ENCODE assay signal across 7 mouse cellular contexts in genomic region chr3:79628182-79628560, GRCm38 (mm10). TPM values are rescaled to one million over a fixed set of nuclear protein-coding genes. Genes with fewer than 3 reads are reported as not detected.
A peak's percentile ranks its signal among the peaks of the same experiment; 100 is the strongest.
DNase-seq lines count a peak whose midpoint lies in the region; ATAC-seq and TF ChIP-seq lines count a peak whose summit lies in the region.

No protein-coding gene starts in this region.

- no peaks in the 10 kb centered on the region for H3K9me3 ChIP-seq in CH12.LX (replicated peaks; ENCODE audit: low read length)
- peaks cover 5% of the 10 kb centered on the region; the same call in 1 of the 2 replicates for H3K9me3 ChIP-seq in forebrain, embryonic 14.5 days (replicated peaks; ENCODE audit: control insufficient read depth, low read length)
- no peaks in the 10 kb centered on the region for H3K9me3 ChIP-seq in limb, embryonic 14.5 days (ENCODE audit: control insufficient read depth, low read length)

- in situ Hi-C loops in CH12.LX (cut with MboI; ENCODE audit: low pct_ligation_motif_present, low pct_unique_long_range_greater_than_20kb, low sequenced_read_pairs), result no loop called here

- no peak for TF ChIP-seq EP300 in CH12.LX (IDR thresholded peaks at IDR 0.05; ENCODE audit: low read length)

- DNase-seq in CD4-positive helper T cell, adult 2 months (ENCODE audit: low read depth, low spot score), result peak; percentile 62
- DNase-seq in CH12.LX (ENCODE audit: extremely low read depth) (peak; percentile 41), adipocyte (ENCODE audit: low spot score) (no peak)
- DNase-seq in forebrain, embryonic 14.5 days (ENCODE audit: low spot score), result no peak
- DNase-seq in limb, embryonic 14.5 days (ENCODE audit: low spot score), result peak; percentile 9
- no peak for DNase-seq in right cerebral cortex, adult 2 months (ENCODE audit: low spot score in 2 of 2)

- H3K27me3 ChIP-seq in CH12.LX (replicated peaks), result no peaks in the 10 kb centered on the region
- H3K27me3 ChIP-seq in forebrain, embryonic 14.5 days (replicated peaks; ENCODE audit: control insufficient read depth, insufficient read depth, low read length), result no peaks in the 10 kb centered on the region
- H3K27me3 ChIP-seq in limb, embryonic 14.5 days (ENCODE audit: control insufficient read depth, insufficient read depth, low read length), result no peaks in the 10 kb centered on the region

- H3K4me3 ChIP-seq in CH12.LX (replicated peaks in 1 of 3; ENCODE audit: low read depth in 2 of 3, low read length in 2 of 3, poor library complexity in 1 of 3), result peak overlapping the region; percentile 61 to 89 (median 81)
- peak overlapping the region; percentile 71 for H3K4me3 ChIP-seq in forebrain, embryonic 14.5 days (ENCODE audit: low read depth, low read length)
- peak overlapping the region; percentile 76 for H3K4me3 ChIP-seq in limb, embryonic 14.5 days (replicated peaks; ENCODE audit: low read length)
- peak overlapping the region; percentile 59 for H3K4me3 ChIP-seq in olfactory bulb, adult 2 months (ENCODE audit: insufficient read depth, low read depth, low read length)

- H3K27ac ChIP-seq in CH12.LX (ENCODE audit: insufficient read depth, low read depth), result peak overlapping the region; percentile 81
- peak overlapping the region; percentile 48; the same call in 1 of the 2 replicates for H3K27ac ChIP-seq in forebrain, embryonic 14.5 days (ENCODE audit: low read depth, low read length)
- H3K27ac ChIP-seq in limb, embryonic 14.5 days (replicated peaks; ENCODE audit: low read depth, low read length), result peak overlapping the region; percentile 68; the same call in 1 of the 2 replicates
- H3K27ac ChIP-seq in olfactory bulb, adult 2 months (ENCODE audit: insufficient read depth, low read depth, low read length), result no peak overlapping the region

- TF ChIP-seq POLR2A in CH12.LX (IDR thresholded peaks at IDR 0.05; ENCODE audit: low read depth, low read length), result no peak
- no peak for TF ChIP-seq POLR2A in limb, embryonic 14.5 days (IDR thresholded peaks at IDR 0.05; ENCODE audit: borderline replicate concordance, extremely low read depth, insufficient read depth, insufficient read length)
- TF ChIP-seq POLR2A in olfactory bulb, adult 2 months (IDR thresholded peaks at IDR 0.05; ENCODE audit: insufficient read depth, low read depth, low read length), result no peak

- dilution Hi-C loops in CH12.LX (cut with MboI; ENCODE audit: extremely low pct_ligation_motif_present, extremely low pct_unique_long_range_greater_than_20kb, low sequenced_read_pairs), result no loop called here

- H3K79me2 ChIP-seq in CH12.LX (replicated peaks; ENCODE audit: control insufficient read depth, extremely low read depth, insufficient read depth, poor library complexity, severe bottlenecking), result peaks cover 7% of the 10 kb centered on the region

- peaks cover 3 to 15% of the 10 kb centered on the region in 2 experiments for H3K36me3 ChIP-seq in CH12.LX (replicated peaks in 1 of 2; ENCODE audit: control insufficient read depth in 1 of 2, insufficient read depth in 1 of 2, low read length in 1 of 2)
- H3K36me3 ChIP-seq in forebrain, embryonic 14.5 days (ENCODE audit: control insufficient read depth, insufficient read depth, low read length), result peaks cover 15% of the 10 kb centered on the region
- H3K36me3 ChIP-seq in limb, embryonic 14.5 days (ENCODE audit: control insufficient read depth, insufficient read depth, low read length), result peaks cover 14% of the 10 kb centered on the region

- H3K4me2 ChIP-seq in CH12.LX (ENCODE audit: insufficient read depth, low read depth, poor library complexity, severe bottlenecking), result peak overlapping the region; percentile 69; the same call in 1 of the 2 replicates
- peak overlapping the region; percentile 83 for H3K4me2 ChIP-seq in forebrain, embryonic 14.5 days (ENCODE audit: low read length)
- H3K4me2 ChIP-seq in limb, embryonic 14.5 days (replicated peaks; ENCODE audit: low read depth, low read length, severe bottlenecking), result peak overlapping the region; percentile 87

- H3K4me1 ChIP-seq in CH12.LX (ENCODE audit: control insufficient read depth in 1 of 2, insufficient read depth in 2 of 2), result peaks cover 0 to 5% of the 10 kb centered on the region in 2 experiments; a peak in 2 of 4 replicates
- peaks cover 3% of the 10 kb centered on the region for H3K4me1 ChIP-seq in forebrain, embryonic 14.5 days (ENCODE audit: control insufficient read depth, insufficient read depth, low read length)
- H3K4me1 ChIP-seq in limb, embryonic 14.5 days (ENCODE audit: control insufficient read depth, insufficient read depth, low read length), result no peaks in the 10 kb centered on the region; the same call in 1 of the 2 replicates
- H3K4me1 ChIP-seq in olfactory bulb, adult 2 months (ENCODE audit: control insufficient read depth, insufficient read depth, low read length), result peaks cover 2% of the 10 kb centered on the region; the same call in 1 of the 2 replicates

- H3K9ac ChIP-seq in CH12.LX (ENCODE audit: insufficient read depth, low read depth), result peak overlapping the region; percentile 73; the same call in 1 of the 2 replicates
- H3K9ac ChIP-seq in forebrain, embryonic 14.5 days (ENCODE audit: low read length), result peak overlapping the region; percentile 68
- H3K9ac ChIP-seq in limb, embryonic 14.5 days (ENCODE audit: low read depth, low read length, severe bottlenecking), result peak overlapping the region; percentile 49

- ATAC-seq in forebrain, embryonic 14.5 days, result no peak
- no peak; the same call in 1 of the 2 replicates for ATAC-seq in limb, embryonic 14.5 days (ENCODE audit: low FRiP score, low read depth)

- no peak for TF ChIP-seq RAD21 in CH12.LX (IDR thresholded peaks at IDR 0.05; ENCODE audit: low read depth, low read length)

- no peak; a peak in 1 of 4 replicates for TF ChIP-seq CTCF in CH12.LX (conservative IDR thresholded peaks at IDR 0.05 in 1 of 2, IDR thresholded peaks at IDR 0.05 in 1 of 2; ENCODE audit: low read depth in 2 of 2, low read length in 2 of 2)
- no peak for TF ChIP-seq CTCF in olfactory bulb, adult 2 months (IDR thresholded peaks at IDR 0.05; ENCODE audit: insufficient read depth, low read depth, low read length)

- WGBS in forebrain, embryonic 14.5 days, result 0% methylated on average over 9 of the region's 9 CpGs
- 0% methylated on average over 9 of the region's 9 CpGs for WGBS in limb, embryonic 14.5 days
- under 1% methylated on average over 9 of the region's 9 CpGs for WGBS in olfactory bulb, adult 2 months

TF ChIP-seq in CH12.LX, 34 proteins besides CTCF, POLR2A, EP300 and RAD21:
- TF ChIP-seq E2F4 (IDR thresholded peaks at IDR 0.05; ENCODE audit: insufficient replicate concordance, low read depth, low read length) (no peak), MAX (IDR thresholded peaks at IDR 0.05; ENCODE audit: low read length) (no peak), GABPA (IDR thresholded peaks at IDR 0.05; ENCODE audit: insufficient replicate concordance, low read depth, low read length) (no peak)

RNA-seq across cellular contexts. Expression of gene 4930579G24Rik, which starts 0.7 kb away (rescaled TPM):
- total RNA-seq in CH12.LX (2012; rRNA removed), result 10.0 and 10.2 TPM in 2 replicates
- 14.2 and 15.7 TPM in 2 replicates for total RNA-seq in CH12.LX (2014; rRNA removed)
- polyA plus RNA-seq in CH12.LX (2012; ENCODE audit: insufficient read length, low read depth), result 7.4 and 9.4 TPM in 2 replicates
- 10.4 and 11.0 TPM in 2 replicates for polyA plus RNA-seq in forebrain, embryonic 14.5 days (2014; fragmentation: Nextera tagmentation; extraction: Ambion mirVana)
- 15.7 and 18.7 TPM in 2 replicates for polyA plus RNA-seq in limb, embryonic 14.5 days (2012; rRNA removed)
- 24.7 and 26.8 TPM in 2 replicates for polyA plus RNA-seq in limb, embryonic 14.5 days (2014; fragmentation: Nextera tagmentation; extraction: Ambion mirVana)
- not detected in 2 replicates for polyA plus RNA-seq in olfactory bulb, adult 2 months (2012; ENCODE audit: insufficient read depth, insufficient read length, low replicate concordance, missing spikeins)

RNA-seq across cellular contexts. Expression of gene Etfdh, which starts 1.1 kb away (rescaled TPM):
- total RNA-seq in CH12.LX (2012; rRNA removed) (20.1 and 22.4 TPM in 2 replicates), CH12.LX (2014; rRNA removed) (30.0 and 32.1 TPM in 2 replicates)
- polyA plus RNA-seq in CH12.LX (2012; ENCODE audit: insufficient read length, low read depth), result 22.0 and 22.6 TPM in 2 replicates
- polyA plus RNA-seq in forebrain, embryonic 14.5 days (2014; fragmentation: Nextera tagmentation; extraction: Ambion mirVana), result 47.2 and 47.7 TPM in 2 replicates
- polyA plus RNA-seq in limb, embryonic 14.5 days (2012; rRNA removed), result 32.5 and 37.5 TPM in 2 replicates
- polyA plus RNA-seq in limb, embryonic 14.5 days (2014; fragmentation: Nextera tagmentation; extraction: Ambion mirVana), result 51.7 and 54.1 TPM in 2 replicates
- not detected in 2 replicates for polyA plus RNA-seq in olfactory bulb, adult 2 months (2012; ENCODE audit: insufficient read depth, insufficient read length, low replicate concordance, missing spikeins)

RNA-seq across cellular contexts. Expression of gene Ppid, which starts 37.0 kb away (rescaled TPM):
- total RNA-seq in CH12.LX (2012; rRNA removed) (129 and 190 TPM in 2 replicates), CH12.LX (2014; rRNA removed) (438 and 542 TPM in 2 replicates)
- 335 and 389 TPM in 2 replicates for polyA plus RNA-seq in CH12.LX (2012; ENCODE audit: insufficient read length, low read depth)
- polyA plus RNA-seq in forebrain, embryonic 14.5 days (2014; fragmentation: Nextera tagmentation; extraction: Ambion mirVana), result 163 and 176 TPM in 2 replicates
- 77.7 and 117 TPM in 2 replicates for polyA plus RNA-seq in limb, embryonic 14.5 days (2012; rRNA removed)
- 149 and 160 TPM in 2 replicates for polyA plus RNA-seq in limb, embryonic 14.5 days (2014; fragmentation: Nextera tagmentation; extraction: Ambion mirVana)
- polyA plus RNA-seq in olfactory bulb, adult 2 months (2012; ENCODE audit: insufficient read depth, insufficient read length, low replicate concordance, missing spikeins), result not detected in 2 replicates

Comparison
In these comparisons a context has a peak if more than half of its experiments do, and no peak if none do; other contexts are left out.
1. DNase-seq: peak in CD4-positive helper T cell, adult 2 months (single experiment), CH12.LX (single experiment) and limb, embryonic 14.5 days (single experiment); none in forebrain, embryonic 14.5 days (single experiment), adipocyte (single experiment) and right cerebral cortex, adult 2 months (0 of 2).
2. RNA of gene Ppid, which starts 37.0 kb away (polyA plus RNA-seq): 335 to 389 TPM in CH12.LX, 163 to 176 TPM in forebrain, embryonic 14.5 days and 77.7 to 160 TPM in limb, embryonic 14.5 days; not detected in olfactory bulb, adult 2 months; every median in the first group is over 10 times any median in the second.
3. Peak in every context shown above with its lines, with median percentiles within 50 percentile points of each other: H3K4me2 ChIP-seq, H3K4me3 ChIP-seq and H3K9ac ChIP-seq.